Mouse (Mus musculus): ENCODE measurements around the gene Tmem254a.
"Not testable (repeated sequence)": the region's sequence is repeated elsewhere in the genome, so short reads cannot be mapped to it uniquely, and the experiment has no call there.

Gene Tmem254a

DNA sequence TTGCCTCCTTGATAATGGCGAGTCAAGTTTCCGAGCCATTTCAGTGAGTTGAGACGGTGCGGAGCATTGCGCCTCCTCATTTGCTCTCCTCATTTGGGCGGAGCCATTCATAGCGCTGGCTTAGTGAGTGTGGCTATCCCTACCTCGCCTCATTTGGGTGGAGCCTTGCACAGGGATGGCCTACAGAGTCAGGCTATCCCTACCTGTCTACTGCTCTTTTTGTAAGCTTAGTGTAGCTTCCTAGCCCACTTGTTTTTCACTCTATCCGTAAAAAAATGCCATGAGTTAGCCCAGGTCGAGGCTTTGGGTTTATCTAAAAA, at the start of gene Tmem254a:
TSS of gene Tmem254a (minus strand) at position 111 of the 320 bp plus-strand sequence.
- DNase-seq (ENCODE audit: extremely low spot score, low read depth, low spot score): not testable (repeated sequence)

- DNase-seq (ENCODE audit: extremely low spot score, low read depth, low spot score): not testable (repeated sequence)
Observed at GRCm38 (mm10) chr14:25957861-25958260, 30.4 kb upstream of the Tmem254a start.

DNA sequence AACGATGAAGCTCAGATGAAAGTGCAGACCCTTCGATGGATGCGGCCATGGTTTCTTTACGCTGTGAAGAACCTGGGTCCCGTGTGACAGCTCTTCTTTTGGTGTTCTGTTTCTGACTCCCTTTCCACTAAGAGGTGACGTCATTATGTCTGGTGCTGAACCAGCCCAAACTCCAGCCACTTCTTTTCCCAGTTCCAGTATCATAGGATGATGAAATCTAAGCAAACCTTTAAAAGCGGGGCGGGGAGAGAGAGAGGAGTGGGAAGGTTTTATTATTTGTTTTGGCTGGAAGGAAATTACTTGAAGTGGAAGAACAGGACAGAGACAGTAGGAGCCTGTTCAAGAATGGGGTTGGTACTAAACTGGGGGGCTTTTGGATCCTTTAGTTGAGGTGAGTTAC, 10.5 kb upstream of the Tmem254a start, which contains the start of gene Cphx1:
TSS of gene Cphx1 (plus strand) at position 301 of the 400 bp plus-strand sequence.
- not testable (repeated sequence) for DNase-seq (ENCODE audit: extremely low spot score, low read depth, low spot score)

- DNase-seq (ENCODE audit: extremely low spot score, low read depth, low spot score): not testable (repeated sequence)
Observed at GRCm38 (mm10) chr14:25936867-25937630, 9.6 kb upstream of the Tmem254a start.

- not testable (repeated sequence) for DNase-seq (ENCODE audit: extremely low spot score, low read depth, low spot score)
Observed at GRCm38 (mm10) chr14:25926814-25927561, 484 bp downstream of the Tmem254a start.

DNA sequence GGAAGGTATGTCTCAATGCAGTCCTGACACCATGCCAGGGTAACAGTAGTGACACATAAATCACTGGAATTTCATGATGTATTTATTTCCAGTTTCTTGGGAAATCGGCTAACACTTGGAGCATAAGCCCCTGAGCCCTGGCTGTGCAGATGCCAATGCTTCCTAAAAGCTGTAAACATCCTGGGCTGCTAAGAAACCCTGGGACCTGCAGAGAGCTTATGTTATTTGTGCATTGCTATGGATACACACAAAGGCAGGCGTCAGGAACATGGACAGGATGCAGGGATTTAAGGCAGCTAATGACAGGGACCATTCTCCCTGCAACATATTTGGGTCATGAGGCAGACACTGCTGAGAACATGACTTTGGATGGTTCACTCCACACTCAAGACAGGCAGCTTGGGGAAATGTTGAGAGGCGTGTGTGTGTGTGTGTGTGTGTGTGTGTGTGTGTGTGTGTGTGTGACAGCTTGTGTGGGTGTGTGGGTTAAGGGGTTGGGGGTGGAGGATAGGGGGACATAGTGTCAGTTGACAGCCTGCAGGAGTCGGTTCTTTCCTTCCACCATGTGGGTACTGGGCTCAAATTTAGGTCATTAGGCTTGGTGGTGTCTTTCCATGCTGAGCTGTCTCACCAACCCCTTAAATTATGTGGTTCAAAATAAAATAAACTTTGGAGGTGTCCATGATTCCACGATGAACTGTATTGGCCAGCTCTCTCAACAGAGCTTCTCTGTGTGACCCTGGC, 8.9 kb downstream of the Tmem254a start:
- not testable (repeated sequence) for DNase-seq (ENCODE audit: extremely low spot score, low read depth, low spot score)

DNA sequence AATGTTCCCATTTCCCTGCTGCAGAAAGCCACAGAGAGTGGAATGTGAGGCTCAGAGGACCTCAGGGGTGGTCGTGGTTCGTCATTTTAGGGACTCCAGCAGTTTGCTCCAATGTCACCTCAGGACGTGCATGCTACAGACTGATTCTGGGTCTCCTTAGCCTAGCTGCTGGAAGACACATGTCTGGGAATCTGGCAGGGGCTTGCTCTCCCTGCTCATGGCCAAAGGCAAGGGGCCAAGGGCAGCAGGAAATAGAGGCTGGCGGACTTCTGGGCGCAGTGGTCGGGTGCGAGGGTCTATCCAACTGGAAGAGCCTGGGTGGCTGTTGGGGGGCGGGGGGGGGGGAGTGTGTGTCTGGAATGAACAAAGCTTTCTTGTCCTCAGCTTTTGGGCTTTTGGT, 18.5 kb downstream of the Tmem254a start:
- DNase-seq (ENCODE audit: extremely low spot score, low read depth, low spot score): not testable (repeated sequence)

- DNase-seq (ENCODE audit: extremely low spot score, low read depth, low spot score): not testable (repeated sequence)
Observed at GRCm38 (mm10) chr14:25907272-25907671, 20.2 kb downstream of the Tmem254a start.

DNA sequence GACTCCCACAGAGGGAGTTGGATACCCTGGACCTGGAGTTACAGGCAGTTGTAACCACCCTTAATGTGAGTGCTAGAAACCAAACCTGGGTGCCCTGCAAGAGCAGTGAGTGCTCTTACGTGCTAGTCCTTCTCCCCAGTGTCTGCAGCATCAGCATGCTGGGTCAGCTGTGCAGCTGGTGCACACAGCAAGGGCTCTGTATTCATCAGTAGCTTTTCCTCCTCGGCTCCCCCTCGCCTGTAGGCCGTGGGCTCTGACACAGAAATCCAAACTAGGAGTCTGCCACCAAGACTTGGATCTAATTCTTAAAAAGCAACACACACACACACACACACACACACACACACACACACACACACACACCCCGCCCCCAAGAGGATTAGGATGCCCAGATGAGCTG, 22.2 kb downstream of the Tmem254a start:
- not testable (repeated sequence) for DNase-seq (ENCODE audit: extremely low spot score, low read depth, low spot score)

- DNase-seq (ENCODE audit: extremely low spot score, low read depth, low spot score): not testable (repeated sequence)
Observed at GRCm38 (mm10) chr14:25903000-25903399, 24.5 kb downstream of the Tmem254a start, which contains the start of gene Plac9a. TSS of gene Plac9a (minus strand) at chr14:25903100.

GRCm38 (mm10) chr14:25895686-25896085, 31.8 kb downstream of the Tmem254a start:
- DNase-seq (ENCODE audit: extremely low spot score, low read depth, low spot score): not testable (repeated sequence)

GRCm38 (mm10) chr14:25894566-25894965, 32.9 kb downstream of the Tmem254a start:
- not testable (repeated sequence) for DNase-seq (ENCODE audit: extremely low spot score, low read depth, low spot score)

DNA sequence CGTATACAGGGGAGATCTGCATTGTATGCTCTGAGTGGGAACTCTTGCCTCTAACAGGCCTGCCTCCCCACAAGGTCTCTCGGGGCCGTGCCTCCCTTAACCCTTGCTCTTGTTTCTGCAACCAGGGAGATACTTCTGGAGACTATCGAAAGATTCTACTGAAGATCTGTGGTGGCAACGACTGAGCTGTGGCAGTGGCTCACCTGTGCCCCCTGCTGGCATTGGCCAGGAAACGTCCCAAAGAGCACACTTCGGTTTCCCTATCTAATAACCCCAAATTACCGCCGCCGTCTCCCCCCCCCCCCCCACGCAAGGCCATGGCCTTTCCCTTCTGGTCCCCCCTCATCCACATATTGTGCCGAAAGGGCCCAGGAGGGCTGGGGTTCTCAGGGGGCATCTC, 41.6 kb downstream of the Tmem254a start:
- DNase-seq (ENCODE audit: extremely low spot score, low read depth, low spot score): not testable (repeated sequence)

GRCm38 (mm10) chr14:25881769-25882168, 45.7 kb downstream of the Tmem254a start:
- not testable (repeated sequence) for DNase-seq (ENCODE audit: extremely low spot score, low read depth, low spot score)

- not testable (repeated sequence) for DNase-seq (ENCODE audit: extremely low spot score, low read depth, low spot score)
Observed at GRCm38 (mm10) chr14:25876640-25877039, 50.8 kb downstream of the Tmem254a start.

All from hindlimb bud, embryonic 11.5 days (tissue).